Comparison of ENCODE assay signal across 9 mouse cellular contexts in genomic region chr13:109519485-109519884, GRCm38 (mm10).
DNase-seq lines count a peak whose midpoint lies in the region; ATAC-seq and TF ChIP-seq lines count a peak whose summit lies in the region.
"Had no signal": no experiment of that assay in that cellular context is flagged by ENCODE, and none has a peak within 500 bp of the region (broad histone marks: within the 10 kb centered on the region; RNA-seq: fewer than 3 reads in every experiment).

No protein-coding gene starts in this region.

- TF ChIP-seq EP300 in lung, postnatal 0 days (IDR thresholded peaks at IDR 0.05): no peak
- TF ChIP-seq EP300 in liver, postnatal 0 days (IDR thresholded peaks at IDR 0.05; ENCODE audit: low read depth): no peak

- H3K36me3 ChIP-seq in lung, postnatal 0 days (ENCODE audit: insufficient read depth, low read length): no peaks in the 10 kb centered on the region
- H3K36me3 ChIP-seq in liver, postnatal 0 days (replicated peaks; ENCODE audit: insufficient read depth, low read length): no peaks in the 10 kb centered on the region
- H3K36me3 ChIP-seq: liver, embryonic 15.5 days had no signal

- TF ChIP-seq CTCF in gastrocnemius, adult 2 months (IDR thresholded peaks at IDR 0.05): peak; percentile 74
- peak; percentile 80 for TF ChIP-seq CTCF in lung, postnatal 0 days (IDR thresholded peaks at IDR 0.05)
- TF ChIP-seq CTCF in liver, postnatal 0 days (IDR thresholded peaks at IDR 0.05; ENCODE audit: low read depth): peak; percentile 81

- H3K27ac ChIP-seq in gastrocnemius, adult 2 months: no peak overlapping the region
- H3K27ac ChIP-seq in lung, postnatal 0 days (ENCODE audit: low read length): no peak overlapping the region
- no peak overlapping the region for H3K27ac ChIP-seq in liver, postnatal 0 days (ENCODE audit: low read depth)
- H3K27ac ChIP-seq: liver, embryonic 15.5 days had no signal

- no peak for ATAC-seq in lung, postnatal 0 days
- ATAC-seq in liver, postnatal 0 days: no peak

- H3K4me3 ChIP-seq in gastrocnemius, adult 2 months: no peak overlapping the region
- H3K4me3 ChIP-seq in lung, postnatal 0 days (ENCODE audit: low read depth, low read length): no peak overlapping the region
- no peak overlapping the region for H3K4me3 ChIP-seq in liver, postnatal 0 days (ENCODE audit: low read depth, low read length)
- H3K4me3 ChIP-seq: liver, embryonic 15.5 days had no signal

- DNase-seq in gastrocnemius, adult 2 months: no peak
- no peak for DNase-seq in gastrocnemius, postnatal 10 days
- DNase-seq in lung, postnatal 0 days (ENCODE audit: low spot score): peak; percentile 56
- DNase-seq in lung, postnatal 36 days: no peak
- peak; percentile 65 for DNase-seq in NIH3T3 (ENCODE audit: low read depth)
- peak; percentile 36 for DNase-seq in liver, postnatal 0 days
- DNase-seq in gastrocnemius, postnatal 14 days: no peak
- DNase-seq in left cerebral cortex, postnatal 25 days (ENCODE audit: low spot score in 2 of 2): no peak

- 27% methylated on average over 3 of the region's 3 CpGs for WGBS in lung, postnatal 0 days
- WGBS in liver, postnatal 0 days (ENCODE audit: insufficient replicate concordance): 30% methylated on average over 3 of the region's 3 CpGs

- intact Hi-C loops in gastrocnemius, adult 2 months (cut with DNase I): loop anchor here (2.0 to 5.0 kb wide), 2 partner anchors 172 to 289 kb away; no protein-coding TSS in a partner anchor
- intact Hi-C loops in gastrocnemius, postnatal 14 days (cut with DNase I; ENCODE audit: low total_unique reads): no loop called here
- intact Hi-C loops in left cerebral cortex, postnatal 25 days (cut with DNase I): loop anchor here (5.0 kb wide), 1 partner anchor 177 kb away; no protein-coding TSS in a partner anchor

- H3K4me1 ChIP-seq in lung, postnatal 0 days (ENCODE audit: insufficient read depth, low read depth, low read length): no peaks in the 10 kb centered on the region
- H3K4me1 ChIP-seq in liver, postnatal 0 days (ENCODE audit: insufficient read depth): no peaks in the 10 kb centered on the region
- H3K4me1 ChIP-seq: liver, embryonic 15.5 days had no signal

- no peak overlapping the region for H3K9ac ChIP-seq in lung, postnatal 0 days (replicated peaks; ENCODE audit: low read depth)
- no peak overlapping the region for H3K9ac ChIP-seq in liver, postnatal 0 days (replicated peaks)
- H3K9ac ChIP-seq: liver, embryonic 15.5 days had no signal

- H3K27me3 ChIP-seq in lung, postnatal 0 days (replicated peaks; ENCODE audit: insufficient read depth, low read length): no peaks in the 10 kb centered on the region
- no peaks in the 10 kb centered on the region for H3K27me3 ChIP-seq in liver, postnatal 0 days (ENCODE audit: insufficient read depth, low read length)
- H3K27me3 ChIP-seq: liver, embryonic 15.5 days had no signal

- H3K9me3 ChIP-seq in lung, postnatal 0 days (ENCODE audit: low read length): no peaks in the 10 kb centered on the region
- H3K9me3 ChIP-seq in liver, postnatal 0 days (ENCODE audit: low read length): no peaks in the 10 kb centered on the region
- H3K9me3 ChIP-seq: liver, embryonic 15.5 days had no signal

- H3K4me2 ChIP-seq in lung, postnatal 0 days (replicated peaks; ENCODE audit: low read depth, low read length): no peak overlapping the region
- no peak overlapping the region for H3K4me2 ChIP-seq in liver, postnatal 0 days (ENCODE audit: low read depth, low read length)
- H3K4me2 ChIP-seq: liver, embryonic 15.5 days had no signal

Comparison
In these comparisons a context has a peak if more than half of its experiments do, and no peak if none do; other contexts are left out.
1. DNase-seq: peak in lung, postnatal 0 days (single experiment), NIH3T3 (single experiment) and liver, postnatal 0 days (single experiment); none in gastrocnemius, adult 2 months (single experiment), gastrocnemius, postnatal 10 days (single experiment), lung, postnatal 36 days (single experiment), gastrocnemius, postnatal 14 days (single experiment) and left cerebral cortex, postnatal 25 days (0 of 2).
2. Peak in every context shown above with its lines, with median percentiles within 50 percentile points of each other: CTCF ChIP-seq.